Mouse (Mus musculus): Measurements from ENCODE around the gene Akap8l.

Akap8l gene

DNA sequence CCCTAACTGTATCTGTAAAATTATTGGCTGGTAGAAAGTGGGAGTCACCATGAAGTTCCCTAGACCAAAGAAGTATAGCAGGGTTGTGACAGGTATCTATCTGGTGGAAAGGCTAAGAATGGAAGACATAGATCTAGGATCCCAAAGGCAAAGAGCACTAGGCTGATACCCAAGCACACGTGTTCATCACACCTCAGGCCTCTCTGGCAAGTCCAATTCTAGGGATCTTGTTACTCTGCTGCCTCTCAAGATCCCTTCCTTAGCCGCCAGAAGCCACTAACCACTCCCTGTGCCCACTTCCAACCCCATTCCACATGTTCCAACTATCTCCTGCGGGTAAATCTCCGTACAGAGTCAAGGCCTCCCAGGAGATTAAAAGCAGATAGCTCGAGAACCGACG is 30.5 kb downstream of the Akap8l start:
- no peak for DNase-seq (ENCODE audit: low read depth)

DNA sequence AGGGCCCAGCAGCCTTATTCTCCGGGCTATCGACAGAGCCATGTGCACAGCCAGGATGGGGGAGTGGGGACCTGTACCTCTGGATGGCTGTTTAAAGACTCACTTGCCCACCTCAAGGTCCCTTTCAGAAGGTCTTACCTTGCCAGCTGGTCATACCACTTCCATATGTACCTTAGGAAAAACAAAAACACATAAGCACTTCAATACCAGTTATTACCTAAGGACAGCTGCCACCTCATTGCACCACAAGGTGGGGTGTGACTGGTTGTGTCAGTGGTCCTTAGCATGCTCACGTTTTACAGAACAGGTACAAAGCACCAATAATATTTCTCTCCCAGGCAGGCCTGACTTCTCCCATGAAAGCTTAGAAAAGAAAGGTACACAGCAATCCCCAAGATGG is 32.7 kb downstream of the Akap8l start:
- DNase-seq (ENCODE audit: low read depth): no peak

DNA sequence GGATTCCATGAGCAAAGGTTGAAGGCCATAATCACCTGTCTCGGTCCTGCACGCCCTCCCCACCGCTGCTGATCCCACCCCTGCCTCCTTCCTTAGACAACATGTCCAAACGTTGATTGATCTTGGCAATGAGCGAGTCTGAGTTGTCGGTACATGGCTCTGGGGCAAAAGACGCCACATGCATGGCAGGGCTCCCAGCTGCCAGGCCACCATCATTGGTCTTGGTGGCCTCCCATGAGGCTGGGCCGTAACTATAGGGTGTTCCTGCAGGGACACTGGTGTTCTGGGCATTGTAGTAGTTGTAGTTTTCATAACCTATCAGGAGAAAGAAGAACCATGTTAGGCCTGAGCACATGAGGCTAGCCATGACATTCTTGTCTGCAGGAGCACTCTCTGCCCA is 33.4 kb downstream of the Akap8l start:
- no peak for DNase-seq (ENCODE audit: low read depth)

DNA sequence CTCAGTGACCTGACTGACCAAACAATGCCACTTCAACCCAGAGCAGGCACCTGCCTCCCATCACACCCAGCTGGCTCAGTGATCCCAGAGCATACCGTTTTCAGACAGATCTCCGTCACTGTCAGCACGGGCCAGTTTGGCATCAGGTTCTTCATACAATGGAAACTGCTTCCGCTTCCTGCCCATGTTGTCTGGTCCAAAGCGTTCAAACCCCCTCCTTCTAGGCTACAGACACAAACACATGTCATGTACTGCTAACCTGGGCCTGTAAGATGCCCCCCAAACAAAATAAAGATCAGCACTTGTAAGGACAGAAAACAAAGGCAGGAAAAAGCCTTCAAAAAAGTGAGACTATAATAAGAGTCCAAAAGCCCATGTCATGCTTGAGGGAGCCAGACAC is 34.8 kb downstream of the Akap8l start:
- DNase-seq (ENCODE audit: low read depth): no peak

DNA sequence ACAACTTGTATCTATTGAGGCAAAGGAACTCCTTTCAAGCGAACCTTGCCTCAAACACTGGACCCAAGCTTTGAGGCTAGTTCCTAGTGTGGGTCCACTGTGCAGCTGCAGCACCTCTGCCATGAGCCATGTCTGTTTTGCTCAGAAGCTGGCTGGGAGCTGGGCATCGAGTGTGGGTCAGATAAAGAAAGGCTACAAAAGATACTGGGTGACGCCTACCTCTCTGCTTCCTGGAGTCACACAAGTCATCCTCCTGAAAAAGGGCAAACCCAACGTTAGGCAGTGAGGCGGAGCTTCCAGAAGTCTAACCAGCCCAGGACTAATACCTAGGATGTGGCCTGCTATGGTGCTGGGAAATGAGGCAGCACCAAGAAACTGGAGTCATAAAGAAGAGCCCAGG is 36.5 kb downstream of the Akap8l start:
- DNase-seq (ENCODE audit: low read depth): no peak

DNA sequence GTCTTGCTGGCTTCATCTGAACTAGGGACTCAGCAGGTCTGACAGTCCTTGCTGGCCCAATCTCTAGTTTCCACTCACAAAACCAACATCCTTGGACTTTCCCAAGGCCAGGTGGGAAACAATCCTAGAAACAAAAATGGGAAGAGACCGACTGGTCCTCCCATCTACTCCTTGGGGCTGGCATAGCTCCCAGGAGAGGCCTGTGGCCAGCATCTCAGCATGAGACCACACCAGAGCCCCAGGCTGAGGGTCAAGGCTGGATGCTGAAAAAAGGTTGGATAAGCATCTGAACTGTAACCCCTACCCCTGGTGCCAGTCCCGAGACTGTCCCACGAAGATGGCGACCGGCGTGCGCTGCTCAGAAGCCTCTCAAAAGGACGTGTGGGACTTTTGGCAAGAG is 37.6 kb downstream of the Akap8l start:
- no peak for DNase-seq (ENCODE audit: low read depth)

DNA sequence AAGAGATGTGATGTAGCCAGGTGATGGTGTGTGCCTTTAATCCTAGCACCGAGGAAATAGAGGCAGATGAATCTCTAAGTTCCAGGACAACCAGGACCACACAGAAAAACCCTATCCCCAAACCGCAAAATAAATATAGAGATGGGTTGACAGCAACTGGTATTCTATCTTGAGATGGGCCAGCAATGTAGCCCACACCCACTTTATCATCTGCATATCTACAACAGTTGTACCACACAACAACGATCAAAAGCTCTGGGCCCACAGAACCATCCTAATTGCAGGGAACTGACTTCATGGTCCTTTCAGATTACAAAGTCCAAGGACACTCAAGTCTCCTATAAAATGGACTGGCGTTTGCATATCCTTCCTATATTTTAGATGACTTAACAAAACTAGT is 42.4 kb downstream of the Akap8l start:
- DNase-seq (ENCODE audit: low read depth): no peak

DNA sequence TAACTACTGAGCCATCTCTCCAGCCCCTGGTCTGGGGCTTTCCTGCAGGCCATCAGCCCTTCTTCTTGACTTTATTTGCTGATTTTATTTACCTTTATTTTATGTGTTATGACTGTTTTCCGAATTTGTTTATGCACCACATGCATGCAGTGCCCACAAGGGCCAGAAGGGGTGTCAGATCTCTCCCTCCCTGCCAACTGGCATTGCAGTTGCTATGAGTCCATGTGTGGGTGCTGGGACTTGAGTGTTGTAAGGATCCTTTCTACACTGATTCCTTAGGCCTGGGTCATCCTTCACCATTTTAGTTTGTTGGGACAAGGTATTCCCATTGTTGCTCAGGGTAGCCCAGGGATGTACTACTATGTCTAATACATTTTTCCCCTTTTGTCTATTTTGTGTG is 52.3 kb downstream of the Akap8l start:
- DNase-seq (ENCODE audit: low read depth): no peak

DNA sequence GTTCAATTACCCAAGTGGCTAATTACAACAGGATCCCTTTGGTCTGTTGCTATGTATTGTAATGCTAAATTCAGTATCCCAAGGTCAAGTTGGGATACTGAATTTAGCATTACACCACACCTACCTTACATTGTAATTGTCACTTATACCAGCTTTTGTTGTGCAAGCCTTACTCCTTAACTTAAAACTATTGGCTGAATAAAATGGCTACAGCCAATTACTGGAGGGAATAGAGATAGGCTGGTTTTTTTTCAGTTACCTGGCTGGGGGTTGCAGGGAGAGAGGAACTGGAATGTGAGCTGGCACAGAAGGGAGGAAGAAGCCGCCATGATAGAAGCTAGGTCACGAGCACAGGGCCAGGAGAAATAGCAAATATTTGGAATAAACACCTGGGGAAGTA is 54.5 kb downstream of the Akap8l start:
- no peak for DNase-seq (ENCODE audit: low read depth)

DNA sequence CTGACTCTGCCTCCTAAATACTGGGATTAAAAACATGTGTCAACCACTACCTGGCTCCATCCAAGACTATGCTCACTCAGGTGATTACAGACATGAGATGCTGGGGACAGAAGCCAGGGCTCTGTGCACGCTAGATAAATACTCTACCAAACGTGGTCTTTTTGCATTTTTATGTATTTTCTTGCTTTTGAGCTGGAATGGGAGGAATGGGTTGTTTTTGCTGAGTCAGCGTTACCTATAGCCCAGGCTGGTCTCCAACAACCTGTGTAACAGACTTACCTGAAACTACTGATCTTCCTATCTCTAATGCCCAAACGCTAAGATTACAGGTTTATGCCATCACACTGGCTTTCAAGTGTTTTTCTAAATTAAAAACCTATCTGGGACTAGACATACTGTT is 55.2 kb downstream of the Akap8l start:
- no peak for DNase-seq (ENCODE audit: low read depth)

DNA sequence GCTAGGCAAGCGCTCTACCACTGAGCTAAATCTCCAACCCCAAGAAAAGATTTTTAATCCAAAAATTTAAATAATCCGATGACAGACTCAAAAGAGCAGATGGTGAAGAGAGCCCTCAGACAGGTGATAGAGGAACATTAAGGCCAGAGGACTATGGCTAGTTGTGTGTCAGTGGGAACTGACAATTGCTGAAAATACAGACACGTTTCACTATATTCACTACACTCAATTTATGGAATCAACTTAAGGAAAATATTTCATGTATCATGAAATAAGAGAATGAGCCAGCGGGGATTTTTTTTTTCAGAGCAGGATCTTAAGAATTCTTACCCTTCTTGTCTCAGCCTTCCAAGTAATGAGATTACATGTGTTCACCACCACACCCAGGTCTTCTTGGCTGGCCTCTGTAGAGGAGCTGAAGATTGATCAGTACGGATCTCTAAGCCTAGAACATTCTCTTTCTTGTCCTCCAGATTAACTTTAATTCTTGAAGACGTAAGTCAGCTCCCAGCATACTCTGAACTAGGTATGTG is 65.2 kb downstream of the Akap8l start:
- DNase-seq (ENCODE audit: low read depth): peak; percentile 49

DNA sequence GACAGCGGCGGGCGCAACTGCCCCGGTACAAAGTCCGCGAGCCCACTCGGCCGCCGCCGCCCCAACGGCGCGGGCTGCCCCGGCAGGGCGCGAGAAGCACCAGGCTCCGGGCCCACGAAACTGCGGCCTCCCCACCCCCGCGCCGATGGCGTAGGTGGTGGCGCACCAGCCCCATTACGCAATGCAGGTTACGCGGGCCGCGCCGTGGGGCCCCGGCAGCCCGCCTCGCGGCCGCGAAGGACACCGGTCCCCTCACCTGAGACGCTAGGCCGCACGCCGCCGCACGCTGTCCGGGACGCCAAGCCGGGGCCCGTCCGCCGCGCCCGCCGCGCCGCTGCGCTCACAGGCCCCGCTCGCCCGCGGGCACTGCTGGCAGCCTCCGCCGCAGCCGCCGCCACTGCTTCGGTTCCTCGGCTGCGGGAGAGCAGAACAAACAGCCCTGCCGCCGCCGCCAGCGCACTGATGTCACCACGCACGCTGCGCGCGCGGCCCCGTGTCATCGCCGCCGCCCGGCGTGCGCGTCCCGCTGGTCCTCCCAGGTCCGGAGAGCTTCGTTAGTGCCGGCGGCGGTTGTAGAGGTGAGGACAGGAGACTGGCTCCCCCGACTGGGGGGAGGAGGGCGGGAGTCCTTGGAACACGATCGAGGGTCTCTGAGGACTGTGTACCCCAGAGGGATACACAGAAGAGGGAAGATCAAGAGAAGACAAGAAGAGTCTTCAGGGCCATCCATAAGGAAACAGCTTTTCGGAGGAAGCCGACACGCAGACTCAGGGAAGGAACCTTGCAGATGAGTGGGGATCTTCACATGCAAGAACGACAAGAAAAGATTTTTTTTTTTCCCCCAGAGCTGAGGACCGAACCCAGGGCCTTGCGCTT is 65.9 kb downstream of the Akap8l start, which contains the start of gene Brd4:
Gene Brd4 (minus strand): TSS at position 461 of the 876 bp plus-strand sequence.
- DNase-seq (ENCODE audit: low read depth): peak; percentile 62

DNA sequence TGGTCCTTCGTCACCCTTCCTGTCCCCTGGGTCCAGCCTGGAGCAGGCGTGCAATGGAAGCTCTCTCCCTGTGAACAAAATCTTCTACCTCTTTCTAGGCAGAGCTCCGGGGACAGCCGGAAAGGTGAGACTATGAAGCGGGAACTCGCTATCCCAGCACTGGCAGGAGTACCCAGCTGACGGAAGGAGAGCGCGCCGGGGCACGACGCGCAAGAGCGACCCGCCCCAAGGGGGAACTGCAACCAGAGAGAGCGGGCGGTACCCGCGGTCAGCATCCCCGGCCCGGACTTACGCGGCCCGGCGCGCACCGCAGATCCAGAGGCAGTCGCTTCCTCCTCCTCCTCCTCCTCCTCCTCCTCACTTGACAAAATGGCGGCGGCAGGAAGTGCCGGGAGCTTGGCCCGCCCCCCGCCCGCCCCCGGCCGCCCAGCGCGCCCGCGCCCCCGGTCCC is 66.6 kb downstream of the Akap8l start:
- DNase-seq (ENCODE audit: low read depth): peak; percentile 36

DNA sequence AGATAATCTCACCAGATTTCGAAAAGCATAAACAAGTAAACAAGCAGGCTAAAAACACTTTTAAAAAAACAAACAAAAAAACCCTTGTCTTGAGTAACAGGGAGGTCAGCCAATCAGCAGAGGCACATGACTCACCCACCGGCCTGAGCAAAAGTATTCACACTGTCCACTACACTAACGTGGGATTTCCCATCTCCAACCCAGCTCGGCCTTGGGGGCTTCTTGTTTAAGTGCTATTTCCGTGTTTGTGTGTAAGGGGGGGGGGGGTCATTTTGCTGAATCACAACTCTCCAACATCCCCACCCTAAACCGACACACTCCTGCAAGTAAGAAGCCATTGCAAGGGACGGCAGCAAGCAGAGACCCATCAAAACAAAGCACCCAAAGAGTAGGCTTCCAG is 67.1 kb downstream of the Akap8l start:
- no peak for DNase-seq (ENCODE audit: low read depth)

DNA sequence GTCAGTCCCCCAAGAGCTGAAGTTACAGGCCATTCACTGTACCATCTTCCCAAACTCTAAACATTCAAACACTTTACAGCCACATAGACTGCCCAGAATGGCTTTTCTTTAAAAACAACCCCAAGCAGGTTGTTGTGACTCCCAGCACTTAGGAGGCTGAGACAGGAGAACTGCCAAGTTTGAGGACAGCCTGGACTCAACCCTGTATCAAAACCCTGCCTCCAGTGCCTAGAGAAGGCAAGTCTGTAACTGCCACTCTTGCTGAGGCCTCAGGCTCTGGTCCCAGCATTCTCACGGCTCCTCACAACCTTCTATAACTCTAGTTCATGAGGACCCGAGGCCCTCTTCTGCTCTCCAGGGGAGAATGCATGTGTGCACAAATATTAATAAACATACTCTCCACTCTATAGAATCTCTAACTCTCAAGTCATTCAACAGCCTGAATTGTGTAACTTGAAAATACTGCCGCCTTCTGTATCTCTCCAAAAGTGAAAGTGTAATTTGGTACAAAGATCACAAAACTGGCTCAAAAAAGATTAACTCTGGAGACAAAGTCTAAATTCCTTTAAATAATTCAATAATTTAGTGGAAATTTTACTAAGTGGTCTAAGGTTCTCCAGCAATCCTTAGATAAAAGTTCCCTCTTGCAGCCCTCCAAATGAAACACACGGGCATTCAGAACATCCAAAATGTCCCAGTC is 68.6 kb downstream of the Akap8l start:
- no peak for DNase-seq (ENCODE audit: low read depth)

DNA sequence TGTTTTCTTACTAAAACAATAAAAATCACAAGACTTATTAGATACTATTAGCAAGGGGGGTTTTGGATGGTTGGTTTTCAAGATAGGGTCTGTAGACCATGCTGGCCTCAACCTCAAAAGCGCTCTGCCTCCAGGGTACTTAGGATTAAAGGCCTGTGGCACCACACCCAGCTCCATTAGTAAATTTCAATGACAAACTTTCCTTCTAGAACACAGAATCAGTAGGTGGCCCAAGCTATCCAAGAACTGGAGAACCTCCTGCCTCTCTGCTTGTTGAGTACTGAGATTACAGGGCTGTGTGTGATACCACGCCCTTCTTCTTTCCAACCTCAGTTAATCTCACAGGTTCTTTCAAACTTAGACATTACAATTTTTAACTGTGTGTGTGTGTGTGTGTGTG is 69.3 kb downstream of the Akap8l start:
- DNase-seq (ENCODE audit: low read depth): no peak

DNA sequence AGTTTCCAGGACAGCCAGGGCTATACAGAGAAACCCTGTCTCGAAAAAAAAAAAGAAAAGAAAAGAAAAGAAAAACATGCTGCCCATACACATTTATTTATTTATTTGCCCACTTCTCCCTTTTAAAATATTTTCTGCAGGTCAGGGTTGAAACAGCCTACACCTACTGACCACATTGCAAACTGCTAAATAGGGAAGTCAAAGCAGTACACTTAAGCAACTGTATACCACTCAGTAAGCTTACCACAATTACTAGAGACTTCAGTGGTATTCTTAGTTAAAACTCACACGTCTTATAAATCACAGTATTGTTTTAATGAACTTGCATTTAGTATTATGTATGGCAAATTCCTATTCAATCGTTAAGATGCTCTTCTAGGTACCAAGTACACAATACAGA is 69.8 kb downstream of the Akap8l start:
- no peak for DNase-seq (ENCODE audit: low read depth)

DNA sequence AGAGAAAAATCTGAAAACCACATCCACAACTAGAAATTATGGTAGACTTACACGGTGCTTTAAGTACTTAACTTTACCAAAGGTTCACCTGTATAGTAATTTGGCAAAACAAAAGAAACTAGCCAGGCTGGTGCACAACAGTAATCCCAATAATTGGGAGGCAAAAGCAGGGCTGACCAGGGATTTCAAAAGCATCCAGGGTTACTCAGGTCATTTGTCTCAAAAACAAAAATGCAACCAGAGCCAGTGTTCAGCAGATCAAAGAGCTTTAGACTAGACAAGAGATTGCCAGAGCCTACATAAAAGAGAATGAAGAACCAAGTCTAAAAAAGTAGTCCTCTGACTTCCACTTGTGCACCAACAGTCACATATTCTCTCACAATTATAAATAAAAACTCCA is 73.2 kb downstream of the Akap8l start:
- DNase-seq (ENCODE audit: low read depth): no peak

DNA sequence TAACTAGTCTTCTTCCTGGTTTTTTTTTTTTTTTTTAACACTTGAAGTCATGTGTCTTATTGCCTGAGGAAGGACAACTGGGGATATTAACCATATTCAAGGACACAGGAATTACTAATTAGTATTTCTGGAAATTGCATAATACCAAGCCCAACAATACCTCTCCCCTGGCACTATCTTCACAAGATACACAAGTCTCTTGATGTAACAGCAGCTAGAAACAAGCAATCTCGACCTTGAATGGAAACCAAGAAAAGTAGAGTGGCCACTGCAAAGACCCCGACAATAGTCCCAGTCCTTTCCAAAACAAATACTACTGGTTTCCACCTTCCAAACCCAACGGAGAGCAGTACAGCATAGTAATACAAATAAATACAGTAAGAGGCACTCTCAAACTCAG is 74.8 kb downstream of the Akap8l start:
- DNase-seq (ENCODE audit: low read depth): no peak

Data from c-Kit-positive CD71-positive TER-119-negative erythroid progenitor cells, embryonic 14.5 days (primary cell).